Mouse (Mus musculus) frontal cortex, postnatal 10 days (tissue): ENCODE data around the gene Tmem260.
"Not testable (repeated sequence)": the region's sequence is repeated elsewhere in the genome, so short reads cannot be mapped to it uniquely, and the experiment has no call there.

ENCODE experiments used
- DNase-seq, 2 experiments: peaks; one replicate each; pipeline ENCODE4 v3.0.0; 2022; ENCODE audit warnings: low spot score in 2 of 2, mixed read lengths in 1 of 2

Tmem260 gene

GRCm38 (mm10) chr14:48445984-48446683, at the start of gene Tmem260:
Gene Tmem260, plus strand, starts transcription at chr14:48446124.
- peak; percentile 85 to 90 for DNase-seq

GRCm38 (mm10) chr14:48406086-48406485, 39.8 kb upstream of the Tmem260 start:
- DNase-seq, result no peak

- no peak for DNase-seq
Measured at GRCm38 (mm10) chr14:48417064-48417463, 28.9 kb upstream of the Tmem260 start.

- DNase-seq, result no peak
Measured at GRCm38 (mm10) chr14:48418264-48418663, 27.7 kb upstream of the Tmem260 start.

- DNase-seq, result no peak
Measured at GRCm38 (mm10) chr14:48418672-48419071, 27.3 kb upstream of the Tmem260 start.

GRCm38 (mm10) chr14:48421476-48421875, 24.4 kb upstream of the Tmem260 start:
- no peak for DNase-seq

GRCm38 (mm10) chr14:48421996-48422395, 23.9 kb upstream of the Tmem260 start:
- DNase-seq, result no peak

- no peak for DNase-seq
Measured at GRCm38 (mm10) chr14:48422436-48422835, 23.5 kb upstream of the Tmem260 start.

GRCm38 (mm10) chr14:48422901-48423300, 23.0 kb upstream of the Tmem260 start:
- no peak for DNase-seq

- no peak for DNase-seq
Measured at GRCm38 (mm10) chr14:48431978-48432377, 13.9 kb upstream of the Tmem260 start.

- no peak for DNase-seq
Measured at GRCm38 (mm10) chr14:48443796-48444195, 2.1 kb upstream of the Tmem260 start.

GRCm38 (mm10) chr14:48451966-48452407, 6.1 kb downstream of the Tmem260 start:
- no peak for DNase-seq

GRCm38 (mm10) chr14:48453411-48453810, 7.5 kb downstream of the Tmem260 start:
- DNase-seq, result no peak

GRCm38 (mm10) chr14:48456305-48457092, 10.6 kb downstream of the Tmem260 start:
- no peak for DNase-seq

- DNase-seq, result no peak
Measured at GRCm38 (mm10) chr14:48457288-48457938, 11.5 kb downstream of the Tmem260 start.

- no peak for DNase-seq
Measured at GRCm38 (mm10) chr14:48458901-48459300, 13.0 kb downstream of the Tmem260 start.

- no peak for DNase-seq
Measured at GRCm38 (mm10) chr14:48468339-48468738, 22.4 kb downstream of the Tmem260 start.

- no peak for DNase-seq
Measured at GRCm38 (mm10) chr14:48470742-48471487, 25.0 kb downstream of the Tmem260 start.

GRCm38 (mm10) chr14:48472179-48472578, 26.3 kb downstream of the Tmem260 start:
- peak; percentile 52 to 54 for DNase-seq

- no peak for DNase-seq
Measured at GRCm38 (mm10) chr14:48475370-48475769, 29.4 kb downstream of the Tmem260 start.

- DNase-seq, result not testable (repeated sequence)
Measured at GRCm38 (mm10) chr14:48475834-48476233, 29.9 kb downstream of the Tmem260 start.

- no peak for DNase-seq
Measured at GRCm38 (mm10) chr14:48476278-48476677, 30.4 kb downstream of the Tmem260 start.
